Mouse (Mus musculus): ENCODE data around the gene Tmem53. TPM values are rescaled to one million over a fixed set of nuclear protein-coding genes. Genes with fewer than 3 reads are reported as not detected.

Gene Tmem53
- total RNA-seq, 2 experiments from 2014 or later, result 3.5 to 5.1 TPM

DNA sequence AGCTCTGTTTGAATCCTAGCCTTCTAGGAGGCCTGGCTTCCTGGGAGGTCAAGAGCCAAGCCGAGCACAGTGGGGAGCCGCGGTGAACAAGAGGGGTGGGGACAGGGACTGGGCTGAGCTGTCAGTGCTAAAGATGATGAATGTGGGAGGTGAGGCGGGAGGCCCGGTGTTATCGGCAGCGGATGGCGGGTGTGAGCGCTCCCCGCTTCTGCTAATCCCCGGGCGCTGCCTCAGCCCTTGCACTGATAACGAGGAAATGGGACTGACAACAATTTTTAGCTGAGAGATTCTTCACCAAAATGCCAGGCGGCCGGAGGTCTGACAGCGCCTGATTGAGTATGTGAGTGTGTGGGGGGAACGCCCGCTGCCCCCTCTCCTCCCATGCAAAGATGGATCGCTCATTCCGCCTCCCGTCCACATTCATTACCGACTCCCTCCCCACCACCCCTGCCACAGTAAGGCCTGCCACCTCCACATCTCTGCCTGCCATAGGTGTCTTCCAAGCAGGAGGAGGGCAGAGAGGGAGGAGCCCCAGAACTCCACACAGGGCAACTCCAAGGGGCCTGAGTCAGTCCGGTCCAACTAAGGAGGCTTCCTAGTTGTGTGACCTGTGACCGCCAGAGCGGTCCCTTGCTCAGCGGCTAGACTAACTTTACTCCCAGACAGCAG is 60.8 kb downstream of the Tmem53 start:
- no peak for DNase-seq (ENCODE audit: low spot score in 2 of 2)

DNA sequence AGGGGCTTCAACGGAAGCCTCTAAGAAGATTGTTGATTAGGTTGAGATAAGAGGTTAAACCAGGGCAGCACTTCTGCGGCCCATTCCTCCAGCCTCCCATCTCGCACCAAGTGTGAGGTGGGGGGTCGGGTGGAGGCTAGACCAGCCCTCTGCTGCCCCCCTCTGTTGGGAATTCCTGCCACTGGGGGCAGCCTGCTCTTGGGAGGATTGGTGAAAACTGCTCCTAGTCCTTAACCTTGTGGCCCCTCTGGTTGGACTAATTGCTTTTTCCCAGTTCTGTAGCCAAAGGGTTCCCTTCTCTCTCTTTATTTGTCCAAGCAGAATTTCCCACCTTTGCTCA is 61.3 kb downstream of the Tmem53 start:
- DNase-seq (ENCODE audit: low spot score in 2 of 2), result no peak

DNA sequence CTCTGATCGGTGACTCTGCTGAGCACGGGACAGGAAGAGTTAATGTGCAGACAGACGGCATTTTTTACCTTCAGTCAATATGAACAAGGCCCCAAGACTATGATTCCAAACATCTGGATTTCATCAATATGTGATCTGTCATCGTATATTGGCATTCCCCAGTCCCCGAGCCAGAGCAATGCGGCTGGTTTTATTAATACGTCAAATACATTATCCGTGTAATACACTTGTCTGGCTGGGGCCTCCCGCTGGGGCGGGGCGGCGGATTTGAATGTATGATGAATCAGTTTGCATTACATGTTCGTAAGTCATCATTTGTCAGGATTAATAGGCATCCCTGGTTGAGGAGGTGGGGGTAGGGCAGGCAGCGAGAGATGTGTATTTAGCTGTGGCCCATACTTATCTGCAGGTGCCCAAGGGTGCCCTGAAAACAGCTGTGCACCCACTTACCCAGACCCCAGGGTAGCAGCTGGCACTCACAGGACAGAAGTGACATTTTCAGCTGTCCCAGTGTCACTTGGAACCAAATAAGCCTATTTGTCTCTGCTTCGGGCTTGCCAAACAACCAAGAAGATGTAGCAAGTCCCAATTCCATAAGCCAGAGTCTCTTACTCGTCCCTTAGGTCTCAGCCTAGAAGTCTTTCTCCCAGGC is 63.2 kb downstream of the Tmem53 start:
- no peak for DNase-seq (ENCODE audit: low spot score in 2 of 2)

DNA sequence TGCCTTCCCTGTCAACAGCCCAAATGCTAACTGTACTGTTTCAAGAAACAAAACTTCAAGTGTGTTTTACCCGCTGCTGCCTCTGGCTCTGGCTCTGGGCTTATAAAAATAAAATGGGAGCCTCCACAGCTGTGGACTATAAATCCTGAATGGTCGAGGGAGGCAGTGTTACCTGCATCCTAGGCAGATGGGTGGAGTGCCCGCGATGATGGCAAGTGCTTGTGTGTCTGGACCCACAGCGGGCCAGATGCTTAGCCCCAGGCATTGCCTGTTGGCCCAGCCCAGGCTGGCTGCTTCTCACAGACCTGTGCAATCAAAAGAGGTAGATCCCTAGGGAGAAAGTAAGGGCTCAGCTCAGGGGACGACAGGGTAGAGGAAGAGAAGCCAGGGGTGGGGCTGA is 65.0 kb downstream of the Tmem53 start:
- no peak for DNase-seq (ENCODE audit: low spot score in 2 of 2)

DNA sequence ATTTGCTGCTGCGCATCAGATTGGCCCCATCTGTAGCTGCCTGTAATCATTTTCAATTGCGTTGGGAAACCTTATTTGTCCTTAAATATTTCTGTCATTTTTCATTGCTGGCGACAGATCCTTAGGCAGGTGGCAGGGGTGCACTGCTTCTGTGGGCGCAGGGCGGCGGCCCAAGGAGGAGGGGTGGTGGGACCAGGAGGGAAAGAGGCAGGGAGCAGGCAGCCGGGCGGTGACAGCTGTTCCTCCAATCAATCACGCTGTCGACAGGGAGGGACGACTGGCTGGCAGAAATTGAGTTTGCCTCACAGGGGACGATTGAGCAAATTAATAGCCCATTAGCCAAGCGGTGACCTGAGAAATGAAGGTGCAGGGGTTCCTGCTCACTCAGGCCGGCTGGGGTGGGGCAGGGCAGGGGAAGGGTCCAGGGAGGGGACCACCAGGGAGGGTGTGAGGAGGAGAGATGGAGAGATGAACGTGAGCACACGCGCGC is 66.0 kb downstream of the Tmem53 start:
- peak; percentile 56 to 67 for DNase-seq (ENCODE audit: low spot score in 2 of 2)

Other genes with a start within 250 kb of the Tmem53 start
- gene Eif2b3, start 232.5 kb upstream of the Tmem53 start, total RNA-seq (2021), result 10 to 100 TPM; 22.3 to 23.8 TPM
- 1 to 10 TPM; 1.9 to 3.6 TPM for gene Ptch2, start 155.9 kb upstream of the Tmem53 start, total RNA-seq (2021)
- gene Btbd19, start 126.2 kb upstream of the Tmem53 start, total RNA-seq (2021), result 1 to 10 TPM; 9.4 to 9.9 TPM
- gene Tctex1d4, start 125.2 kb upstream of the Tmem53 start, total RNA-seq (2021), result 1 to 10 TPM in 1 of 2 experiments, under 1 TPM in 1; 0.95 to 2.3 TPM
- gene Plk3, start 118.0 kb upstream of the Tmem53 start, total RNA-seq (2021), result 10 to 100 TPM; 11.6 to 13.8 TPM
- 100 to 1,000 TPM; 436 to 472 TPM for gene Rps8, start 95.7 kb upstream of the Tmem53 start, total RNA-seq (2021)
- gene Kif2c, start 69.3 kb upstream of the Tmem53 start, total RNA-seq (2021), result 1 to 10 TPM; 1.3 to 1.7 TPM
- gene Armh1, start 174 bp downstream of the Tmem53 start, total RNA-seq (2021), result 1 to 10 TPM; 1.1 to 1.4 TPM
- 100 to 1,000 TPM; 140 to 146 TPM for gene Rnf220, start 245.1 kb downstream of the Tmem53 start, total RNA-seq (2021)